Mouse (Mus musculus): ENCODE data around the gene Otof.

The Otof gene

GRCm38 (mm10) chr5:30341601-30342365, 119.9 kb downstream of the Otof start:
- DNase-seq (ENCODE audit: low read depth) = no peak

- DNase-seq (ENCODE audit: low read depth) = no peak
These were observed 120.9 kb downstream of the Otof start for GRCm38 (mm10) chr5:30340815-30341214.

Data from induced T-regulatory cell, adult 2 months (primary cell).